Mouse (Mus musculus): ENCODE results near the gene Arf3. TPM values are rescaled to one million over a fixed set of nuclear protein-coding genes. Genes with fewer than 3 reads are reported as not detected.
A peak's percentile ranks its signal among the peaks of the same experiment; 100 is the strongest.

Arf3 gene
- polyA plus RNA-seq, 1 experiment from 2014 or later = 39.7 TPM

DNA sequence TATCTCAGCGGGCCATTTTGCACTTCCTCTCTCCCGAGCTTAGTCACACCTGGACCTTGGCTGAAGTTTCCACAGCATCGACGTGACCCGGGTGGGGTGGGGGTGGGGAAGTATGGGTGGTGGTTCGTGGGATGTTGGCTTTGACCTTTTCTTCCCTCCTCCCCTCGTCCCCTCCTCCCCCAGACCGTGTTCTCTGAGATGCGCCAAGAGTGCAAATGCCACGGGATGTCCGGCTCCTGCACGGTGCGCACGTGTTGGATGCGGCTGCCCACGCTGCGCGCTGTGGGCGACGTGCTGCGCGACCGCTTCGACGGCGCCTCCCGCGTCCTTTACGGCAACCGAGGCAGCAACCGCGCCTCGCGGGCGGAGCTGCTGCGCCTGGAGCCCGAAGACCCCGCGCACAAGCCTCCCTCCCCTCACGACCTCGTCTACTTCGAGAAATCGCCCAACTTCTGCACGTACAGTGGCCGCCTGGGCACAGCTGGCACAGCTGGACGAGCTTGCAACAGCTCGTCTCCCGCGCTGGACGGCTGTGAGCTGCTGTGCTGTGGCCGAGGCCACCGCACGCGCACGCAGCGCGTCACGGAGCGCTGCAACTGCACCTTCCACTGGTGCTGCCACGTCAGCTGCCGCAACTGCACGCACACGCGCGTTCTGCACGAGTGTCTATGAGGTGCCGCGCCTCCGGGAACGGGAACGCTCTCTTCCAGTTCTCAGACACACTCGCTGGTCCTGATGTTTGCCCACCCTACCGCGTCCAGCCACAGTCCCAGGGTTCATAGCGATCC, 29.4 kb upstream of the Arf3 start:
- Histone ChIP-seq H3K9me3 (ENCODE audit: control insufficient read depth, low read length) (no peaks in the 10 kb centered on the region), H3K36me3 (ENCODE audit: control insufficient read depth, insufficient read depth, low read length) (no peaks in the 10 kb centered on the region), H3K27ac (ENCODE audit: low read depth, low read length) (no peak overlapping the region), H3K4me3 (ENCODE audit: low read length) (peak overlapping the region; percentile 21), H3K9ac (ENCODE audit: low read depth, low read length) (no peak overlapping the region), H3K27me3 (ENCODE audit: control insufficient read depth, insufficient read depth, low read length) (peaks cover 97% of the 10 kb centered on the region), H3K4me2 (replicated peaks; ENCODE audit: low read depth, low read length) (peak overlapping the region; percentile 31), H3K4me1 (ENCODE audit: control insufficient read depth, insufficient read depth, low read length) (peaks cover 14% of the 10 kb centered on the region; the same call in 1 of the 2 replicates)
- 2% methylated on average over 74 of the region's 75 CpGs for WGBS
- ATAC-seq (ENCODE audit: low FRiP score, low TSS enrichment) = no peak

DNA sequence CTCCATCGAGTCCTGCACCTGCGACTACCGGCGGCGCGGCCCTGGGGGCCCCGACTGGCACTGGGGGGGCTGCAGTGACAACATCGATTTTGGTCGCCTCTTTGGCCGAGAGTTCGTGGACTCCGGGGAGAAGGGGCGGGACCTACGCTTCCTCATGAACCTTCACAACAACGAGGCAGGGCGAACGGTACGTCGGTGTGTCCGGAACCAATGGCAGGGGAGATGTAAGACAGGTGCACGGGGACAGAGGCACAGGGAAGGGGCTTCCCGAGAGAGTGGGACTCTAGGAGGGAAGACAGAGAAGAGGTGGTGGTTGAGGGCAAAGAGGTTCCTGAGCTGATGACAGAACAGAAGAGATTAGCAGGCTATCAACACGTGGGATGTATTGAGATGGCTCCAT, 28.8 kb upstream of the Arf3 start:
- H3K4me3 ChIP-seq (ENCODE audit: low read length) = 0 out of 2 replicates have a peak overlapping the region, but pooled peaks have one; percentile 17
- no peak overlapping the region for H3K4me2 ChIP-seq (replicated peaks; ENCODE audit: low read depth, low read length)
- H3K27me3 ChIP-seq (ENCODE audit: control insufficient read depth, insufficient read depth, low read length) = peaks cover 90% of the 10 kb centered on the region
- peaks cover 14% of the 10 kb centered on the region; the same call in 1 of the 2 replicates for H3K4me1 ChIP-seq (ENCODE audit: control insufficient read depth, insufficient read depth, low read length)
- no peak overlapping the region for H3K27ac ChIP-seq (ENCODE audit: low read depth, low read length)
- H3K36me3 ChIP-seq (ENCODE audit: control insufficient read depth, insufficient read depth, low read length) = no peaks in the 10 kb centered on the region
- no peak overlapping the region for H3K9ac ChIP-seq (ENCODE audit: low read depth, low read length)
- 2% methylated on average over 23 of the region's 23 CpGs for WGBS
- ATAC-seq (ENCODE audit: low FRiP score, low TSS enrichment) = no peak
- no peaks in the 10 kb centered on the region for H3K9me3 ChIP-seq (ENCODE audit: control insufficient read depth, low read length)

GRCm38 (mm10) chr15:98791221-98791620, 28.2 kb upstream of the Arf3 start:
- Histone ChIP-seq H3K9me3 (ENCODE audit: control insufficient read depth, low read length) (no peaks in the 10 kb centered on the region), H3K27me3 (ENCODE audit: control insufficient read depth, insufficient read depth, low read length) (peaks cover 85% of the 10 kb centered on the region), H3K4me2 (replicated peaks; ENCODE audit: low read depth, low read length) (no peak overlapping the region), H3K9ac (ENCODE audit: low read depth, low read length) (no peak overlapping the region), H3K27ac (ENCODE audit: low read depth, low read length) (no peak overlapping the region), H3K4me3 (ENCODE audit: low read length) (peak overlapping the region; percentile 17; the same call in 1 of the 2 replicates), H3K4me1 (ENCODE audit: control insufficient read depth, insufficient read depth, low read length) (peaks cover 14% of the 10 kb centered on the region; the same call in 1 of the 2 replicates), H3K36me3 (ENCODE audit: control insufficient read depth, insufficient read depth, low read length) (no peaks in the 10 kb centered on the region)
- WGBS = under 1% methylated on average over 12 of the region's 12 CpGs
- ATAC-seq (ENCODE audit: low FRiP score, low TSS enrichment) = no peak

- peak overlapping the region; percentile 17; the same call in 1 of the 2 replicates for H3K4me3 ChIP-seq (ENCODE audit: low read length)
- H3K27ac ChIP-seq (ENCODE audit: low read depth, low read length) = no peak overlapping the region
- no peak overlapping the region for H3K9ac ChIP-seq (ENCODE audit: low read depth, low read length)
- under 1% methylated on average over 23 of the region's 23 CpGs for WGBS
- no peaks in the 10 kb centered on the region for H3K9me3 ChIP-seq (ENCODE audit: control insufficient read depth, low read length)
- H3K27me3 ChIP-seq (ENCODE audit: control insufficient read depth, insufficient read depth, low read length) = peaks cover 80% of the 10 kb centered on the region
- H3K36me3 ChIP-seq (ENCODE audit: control insufficient read depth, insufficient read depth, low read length) = no peaks in the 10 kb centered on the region
- no peak for ATAC-seq (ENCODE audit: low FRiP score, low TSS enrichment)
- peaks cover 14% of the 10 kb centered on the region; the same call in 1 of the 2 replicates for H3K4me1 ChIP-seq (ENCODE audit: control insufficient read depth, insufficient read depth, low read length)
- H3K4me2 ChIP-seq (replicated peaks; ENCODE audit: low read depth, low read length) = no peak overlapping the region; the same call in 1 of the 2 replicates
Measured at GRCm38 (mm10) chr15:98790761-98791160, 27.7 kb upstream of the Arf3 start.

- Histone ChIP-seq H3K4me1 (ENCODE audit: control insufficient read depth, insufficient read depth, low read length) (peaks cover 14% of the 10 kb centered on the region; the same call in 1 of the 2 replicates), H3K4me3 (ENCODE audit: low read length) (peak within 1 kb of the TSS; percentile 20), H3K36me3 (ENCODE audit: control insufficient read depth, insufficient read depth, low read length) (no peaks in the 10 kb centered on the region), H3K27me3 (ENCODE audit: control insufficient read depth, insufficient read depth, low read length) (peaks cover 71% of the 10 kb centered on the region), H3K9me3 (ENCODE audit: control insufficient read depth, low read length) (no peaks in the 10 kb centered on the region), H3K9ac (ENCODE audit: low read depth, low read length) (no peak within 1 kb of the TSS), H3K4me2 (replicated peaks; ENCODE audit: low read depth, low read length) (peak within 1 kb of the TSS; percentile 22), H3K27ac (ENCODE audit: low read depth, low read length) (no peak within 1 kb of the TSS)
- 2% methylated on average over 51 of the region's 51 CpGs for WGBS
- peak; percentile 56 for ATAC-seq (ENCODE audit: low FRiP score, low TSS enrichment)
Measured at GRCm38 (mm10) chr15:98789661-98790535, 26.9 kb upstream of the Arf3 start, which contains the start of gene Wnt1. TSS of gene Wnt1 (plus strand) at chr15:98789857.

- Histone ChIP-seq H3K27me3 (ENCODE audit: control insufficient read depth, insufficient read depth, low read length) (peaks cover 64% of the 10 kb centered on the region), H3K36me3 (ENCODE audit: control insufficient read depth, insufficient read depth, low read length) (no peaks in the 10 kb centered on the region), H3K9me3 (ENCODE audit: control insufficient read depth, low read length) (no peaks in the 10 kb centered on the region), H3K27ac (ENCODE audit: low read depth, low read length) (no peak overlapping the region), H3K4me1 (ENCODE audit: control insufficient read depth, insufficient read depth, low read length) (peaks cover 14% of the 10 kb centered on the region; the same call in 1 of the 2 replicates), H3K4me3 (ENCODE audit: low read length) (peak overlapping the region; percentile 20), H3K9ac (ENCODE audit: low read depth, low read length) (no peak overlapping the region), H3K4me2 (replicated peaks; ENCODE audit: low read depth, low read length) (peak overlapping the region; percentile 22; the same call in 1 of the 2 replicates)
- 13% methylated on average over 24 of the region's 24 CpGs for WGBS
- ATAC-seq (ENCODE audit: low FRiP score, low TSS enrichment) = no peak
Measured at GRCm38 (mm10) chr15:98788972-98789660, 26.1 kb upstream of the Arf3 start.

DNA sequence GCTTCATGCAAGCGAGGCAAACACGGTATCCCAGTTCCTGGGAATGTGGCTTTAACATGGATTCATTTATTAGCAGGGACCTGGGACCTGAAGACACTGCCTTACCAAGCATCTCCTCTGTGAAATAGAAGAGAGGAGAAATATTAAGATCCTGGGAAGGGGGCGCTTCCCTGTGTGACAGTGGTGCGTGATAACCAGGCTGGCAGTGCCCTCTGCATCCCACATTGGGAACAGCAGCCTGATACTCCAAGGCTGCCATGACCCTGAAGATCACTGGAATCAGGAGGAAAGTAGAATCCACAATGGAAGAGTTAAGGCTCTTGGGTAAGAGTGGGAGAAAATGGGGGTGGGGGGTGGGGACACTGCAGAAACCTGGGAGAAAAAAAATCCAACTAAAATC, 24.9 kb upstream of the Arf3 start:
- 27% methylated on average over 4 of the region's 4 CpGs for WGBS
- ATAC-seq (ENCODE audit: low FRiP score, low TSS enrichment) = no peak
- no peaks in the 10 kb centered on the region for H3K9me3 ChIP-seq (ENCODE audit: control insufficient read depth, low read length)

GRCm38 (mm10) chr15:98785744-98786143, 22.7 kb upstream of the Arf3 start:
- H3K9ac ChIP-seq (ENCODE audit: low read depth, low read length) = no peak overlapping the region
- 30% methylated on average over 7 of the region's 7 CpGs for WGBS
- peaks cover 44% of the 10 kb centered on the region for H3K27me3 ChIP-seq (ENCODE audit: control insufficient read depth, insufficient read depth, low read length)
- H3K36me3 ChIP-seq (ENCODE audit: control insufficient read depth, insufficient read depth, low read length) = no peaks in the 10 kb centered on the region
- H3K4me1 ChIP-seq (ENCODE audit: control insufficient read depth, insufficient read depth, low read length) = peaks cover 4% of the 10 kb centered on the region; the same call in 1 of the 2 replicates
- H3K4me2 ChIP-seq (replicated peaks; ENCODE audit: low read depth, low read length) = no peak overlapping the region
- H3K27ac ChIP-seq (ENCODE audit: low read depth, low read length) = no peak overlapping the region
- ATAC-seq (ENCODE audit: low FRiP score, low TSS enrichment) = no peak
- no peaks in the 10 kb centered on the region for H3K9me3 ChIP-seq (ENCODE audit: control insufficient read depth, low read length)
- no peak overlapping the region for H3K4me3 ChIP-seq (ENCODE audit: low read length)

More for the DNA sequence above, 24.9 kb upstream of the Arf3 start:
- Histone ChIP-seq H3K4me3 (ENCODE audit: low read length) (no peak overlapping the region), H3K36me3 (ENCODE audit: control insufficient read depth, insufficient read depth, low read length) (no peaks in the 10 kb centered on the region), H3K9ac (ENCODE audit: low read depth, low read length) (no peak overlapping the region), H3K27me3 (ENCODE audit: control insufficient read depth, insufficient read depth, low read length) (peaks cover 52% of the 10 kb centered on the region), H3K4me2 (replicated peaks; ENCODE audit: low read depth, low read length) (no peak overlapping the region), H3K4me1 (ENCODE audit: control insufficient read depth, insufficient read depth, low read length) (peaks cover 11% of the 10 kb centered on the region; the same call in 1 of the 2 replicates), H3K27ac (ENCODE audit: low read depth, low read length) (no peak overlapping the region)

Data from kidney, embryonic 14.5 days (tissue).